Mouse (Mus musculus) CH12.LX (cell line): Measurements from ENCODE around the gene Prkce. TPM values are rescaled to one million over a fixed set of nuclear protein-coding genes. Genes with fewer than 3 reads are reported as not detected.

Experiments
- DNase-seq: peaks from one replicate; pipeline ENCODE4 v3.0.0-alpha.2; 2013; ENCODE audit errors: extremely low read depth
- H3K27ac ChIP-seq: 2 replicates; pipeline ENCODE4 v1.5.1; 2012; ENCODE audit warnings: low read depth, mild to moderate bottlenecking, control low read depth, moderate library complexity; ENCODE audit not compliant: insufficient read depth
- H3K27me3 ChIP-seq: replicated peaks from 2 replicates; pipeline ENCODE3; 2012; ENCODE audit warnings: inconsistent platforms
- H3K36me3 ChIP-seq, 2 experiments: replicated peaks in 1 of 2; 2 replicates each; pipeline versions ENCODE3 to v1.6.1; 2012; ENCODE audit warnings: inconsistent platforms in 1 of 2, low read length in 1 of 2, mild to moderate bottlenecking in 1 of 2, mixed read lengths in 1 of 2, moderate library complexity in 1 of 2; ENCODE audit not compliant: control insufficient read depth in 1 of 2, insufficient read depth in 1 of 2
- H3K4me1 ChIP-seq, 2 experiments: 2 replicates each; pipeline ENCODE4 v1.6.1; 2012; ENCODE audit warnings: inconsistent platforms in 1 of 2, moderate library complexity in 1 of 2; ENCODE audit not compliant: insufficient read depth in 2 of 2, control insufficient read depth in 1 of 2
- H3K4me2 ChIP-seq: 2 replicates; pipeline ENCODE4 v1.6.1; 2012; ENCODE audit warnings: low read depth, mild to moderate bottlenecking, control low read depth; ENCODE audit not compliant: poor library complexity, insufficient read depth, severe bottlenecking
- H3K4me3 ChIP-seq, 3 experiments: fragments of 150-350 bp in 1 of 3; sonication (generic) in 1 of 3; replicated peaks in 1 of 3; 2 replicates each; pipeline versions ENCODE3 to v1.5.1; 2011 to 2012; ENCODE audit warnings: low read depth in 2 of 3, low read length in 2 of 3, mild to moderate bottlenecking in 2 of 3, moderate library complexity in 2 of 3, control low read depth in 1 of 3, improper control_type of control experiment in 1 of 3, inconsistent platforms in 1 of 3, mixed read lengths in 1 of 3; ENCODE audit not compliant: poor library complexity in 1 of 3
- H3K79me2 ChIP-seq: replicated peaks from 2 replicates; pipeline ENCODE4 v1.6.1; 2012; ENCODE audit warnings: mild to moderate bottlenecking, moderate library complexity; ENCODE audit not compliant: control insufficient read depth, poor library complexity, insufficient read depth, severe bottlenecking; ENCODE audit errors: extremely low read depth
- H3K9ac ChIP-seq: 2 replicates; pipeline ENCODE4 v1.6.1; 2012; ENCODE audit warnings: low read depth, mild to moderate bottlenecking, control low read depth, moderate library complexity; ENCODE audit not compliant: insufficient read depth
- H3K9me3 ChIP-seq: replicated peaks from 2 replicates; pipeline ENCODE3; 2012; ENCODE audit warnings: low read length, inconsistent platforms, mixed read lengths
- BHLHE40 ChIP-seq: IDR thresholded peaks from 2 replicates; pipeline ENCODE4 v1.6.1; 2011; ENCODE audit warnings: mild to moderate bottlenecking, low read depth, low read length, improper control_type of control experiment
- CHD1 ChIP-seq: IDR thresholded peaks from 2 replicates; pipeline ENCODE4 v1.6.1; 2012; ENCODE audit warnings: low read depth, low read length, improper control_type of control experiment, inconsistent platforms
- CHD2 ChIP-seq: IDR thresholded peaks from 2 replicates; pipeline ENCODE4 v1.6.1; 2011; ENCODE audit warnings: low read length, improper control_type of control experiment
- ELF1 ChIP-seq: IDR thresholded peaks from 2 replicates; pipeline ENCODE4 v1.6.1; 2014; ENCODE audit warnings: low read depth, mild to moderate bottlenecking, inconsistent platforms, low read length, improper control_type of control experiment
- EP300 ChIP-seq: IDR thresholded peaks from 2 replicates; pipeline ENCODE4 v1.6.1; 2011; ENCODE audit warnings: low read length, improper control_type of control experiment
- GABPA ChIP-seq: IDR thresholded peaks from 2 replicates; pipeline ENCODE4 v1.6.1; 2012; ENCODE audit warnings: low read depth, low read length, improper control_type of control experiment, inconsistent platforms; ENCODE audit not compliant: insufficient replicate concordance
- JUN ChIP-seq: IDR thresholded peaks from 2 replicates; pipeline ENCODE4 v1.6.1; 2011; ENCODE audit warnings: low read depth, mild to moderate bottlenecking, low read length, improper control_type of control experiment, moderate library complexity; ENCODE audit not compliant: insufficient read depth
- JUND ChIP-seq: conservative IDR thresholded peaks from 2 replicates; pipeline ENCODE4 v1.6.1; 2011; ENCODE audit warnings: low read depth, low read length, improper control_type of control experiment
- KAT2A ChIP-seq: IDR thresholded peaks from 2 replicates; pipeline ENCODE4 v1.6.1; 2012; ENCODE audit warnings: low read length, improper control_type of control experiment, inconsistent platforms; ENCODE audit not compliant: insufficient replicate concordance
- MAFK ChIP-seq: IDR thresholded peaks from 2 replicates; pipeline ENCODE4 v1.6.1; 2011; ENCODE audit warnings: low read length, improper control_type of control experiment; ENCODE audit not compliant: insufficient replicate concordance
- MAZ ChIP-seq: IDR thresholded peaks from 2 replicates; pipeline ENCODE4 v1.6.1; 2012; ENCODE audit warnings: low read depth, mild to moderate bottlenecking, inconsistent platforms, low read length, improper control_type of control experiment, moderate library complexity
- MEF2A ChIP-seq: IDR thresholded peaks from 2 replicates; pipeline ENCODE4 v1.6.1; 2014; ENCODE audit warnings: low read depth, mild to moderate bottlenecking, inconsistent platforms, low read length, improper control_type of control experiment, borderline replicate concordance
- MXI1 ChIP-seq: IDR thresholded peaks from 2 replicates; pipeline ENCODE4 v1.6.1; 2011; ENCODE audit warnings: mild to moderate bottlenecking, low read depth, low read length, improper control_type of control experiment
- MYC ChIP-seq: IDR thresholded peaks from 2 replicates; pipeline ENCODE4 v1.6.1; 2011; ENCODE audit warnings: low read depth, mild to moderate bottlenecking, improper control_type of control experiment, low read length
- NRF1 ChIP-seq: IDR thresholded peaks from 2 replicates; pipeline ENCODE4 v1.6.1; 2014; ENCODE audit warnings: low read depth, mild to moderate bottlenecking, inconsistent platforms, low read length, improper control_type of control experiment, moderate library complexity
- POLR2AphosphoS2 ChIP-seq: IDR thresholded peaks from 2 replicates; pipeline ENCODE4 v1.6.1; 2011; ENCODE audit warnings: low read depth, low read length, improper control_type of control experiment
- RAD21 ChIP-seq: IDR thresholded peaks from 2 replicates; pipeline ENCODE4 v1.6.1; 2011; ENCODE audit warnings: low read depth, mild to moderate bottlenecking, low read length, improper control_type of control experiment, moderate library complexity
- RCOR1 ChIP-seq: conservative IDR thresholded peaks from 2 replicates; pipeline ENCODE4 v1.6.1; 2012; ENCODE audit warnings: low read depth, mild to moderate bottlenecking, inconsistent platforms, low read length, improper control_type of control experiment
- SMC3 ChIP-seq: IDR thresholded peaks from 2 replicates; pipeline ENCODE4 v1.6.1; 2011; ENCODE audit warnings: low read depth, low read length, improper control_type of control experiment
- TBP ChIP-seq: conservative IDR thresholded peaks from 2 replicates; pipeline ENCODE4 v1.6.1; 2011; ENCODE audit warnings: low read depth, low read length, improper control_type of control experiment
- USF1 ChIP-seq: IDR thresholded peaks from 2 replicates; pipeline ENCODE4 v1.6.1; 2014; ENCODE audit warnings: low read depth, mild to moderate bottlenecking, inconsistent platforms, low read length, improper control_type of control experiment
- USF2 ChIP-seq: conservative IDR thresholded peaks from 2 replicates; pipeline ENCODE4 v1.6.1; 2011; ENCODE audit warnings: low read depth, low read length, improper control_type of control experiment
- ZC3H11A ChIP-seq: IDR thresholded peaks from 2 replicates; pipeline ENCODE4 v1.6.1; 2012; ENCODE audit warnings: low read depth, mild to moderate bottlenecking, inconsistent platforms, low read length, improper control_type of control experiment
- ZKSCAN1 ChIP-seq: IDR thresholded peaks from 2 replicates; pipeline ENCODE4 v1.6.1; 2012; ENCODE audit warnings: low read depth, inconsistent platforms, low read length, improper control_type of control experiment, borderline replicate concordance
- dilution Hi-C: fragments of 300-500 bp; cut with MboI; formaldehyde crosslinking; loops from 2 replicates; pipeline ENCODE4 v1.14.3; 2020; ENCODE audit warnings: low sequenced_read_pairs; ENCODE audit not compliant: extremely low pct_unique_long_range_greater_than_20kb, extremely low pct_ligation_motif_present
- in situ Hi-C: fragments of 300-500 bp; cut with MboI; formaldehyde crosslinking; loops from 3 replicates; pipeline ENCODE4 v1.14.3; 2019; ENCODE audit warnings: low sequenced_read_pairs, low pct_ligation_motif_present, low pct_unique_long_range_greater_than_20kb, mixed read lengths
- polyA plus RNA-seq: library from polyadenylated mRNA; unstranded; fragments of >175 nt; gene quantifications from 2 replicates; pipeline ENCODE4 v1.2.1, GENCODE M21; 2012; ENCODE audit warnings: low read depth; ENCODE audit not compliant: insufficient read length
- total RNA-seq, 2 experiments: library from RNA; depleted of rRNA; stranded (reverse); fragments of 300-350 nt in 1 of 2; fragments of >200 nt in 1 of 2; gene quantifications; 2 replicates each; pipeline ENCODE4 v1.2.3; 2012 to 2014

Prkce gene
- total and polyA plus RNA-seq, 3 experiments, result 4.1 to 13.2 (median 11.4) TPM

GRCm38 (mm10) chr17:86393191-86393590 lies 225.6 kb downstream of the Prkce start:
- in situ Hi-C loops (no loop called here), dilution Hi-C loops (no loop called here)
- Histone ChIP-seq H3K36me3 (peaks cover 0 to 12% of the 10 kb centered on the region in 2 experiments), H3K4me1 (peaks cover 15 to 68% of the 10 kb centered on the region in 2 experiments), H3K9ac (no peak overlapping the region), H3K27me3 (no peaks in the 10 kb centered on the region), H3K4me3 (no peak overlapping the region), H3K79me2 (no peaks in the 10 kb centered on the region; the same call in 1 of the 2 replicates)
- DNase-seq, result no peak
- no peak for TF ChIP-seq NRF1
- TF ChIP-seq RCOR1, result no peak
- TF ChIP-seq SMC3, result no peak
- TF ChIP-seq EP300, result no peak
- TF ChIP-seq BHLHE40, result no peak
- TF ChIP-seq USF2, result no peak
- no peak for TF ChIP-seq TBP
- TF ChIP-seq MXI1, result no peak
- no peak for TF ChIP-seq CHD1
- no peak for TF ChIP-seq RAD21
- TF ChIP-seq JUND, result no peak
- no peak for TF ChIP-seq GABPA
- TF ChIP-seq ZC3H11A, result no peak
- no peak for TF ChIP-seq MAZ
- TF ChIP-seq MAFK, result no peak
- no peak for TF ChIP-seq CHD2
- no peak for TF ChIP-seq MYC
- TF ChIP-seq ZKSCAN1, result no peak
- TF ChIP-seq, all 38 proteins: peak for 0
- Histone ChIP-seq H3K27ac (no peak overlapping the region), H3K9me3 (no peaks in the 10 kb centered on the region), H3K4me2 (no peak overlapping the region)

DNA sequence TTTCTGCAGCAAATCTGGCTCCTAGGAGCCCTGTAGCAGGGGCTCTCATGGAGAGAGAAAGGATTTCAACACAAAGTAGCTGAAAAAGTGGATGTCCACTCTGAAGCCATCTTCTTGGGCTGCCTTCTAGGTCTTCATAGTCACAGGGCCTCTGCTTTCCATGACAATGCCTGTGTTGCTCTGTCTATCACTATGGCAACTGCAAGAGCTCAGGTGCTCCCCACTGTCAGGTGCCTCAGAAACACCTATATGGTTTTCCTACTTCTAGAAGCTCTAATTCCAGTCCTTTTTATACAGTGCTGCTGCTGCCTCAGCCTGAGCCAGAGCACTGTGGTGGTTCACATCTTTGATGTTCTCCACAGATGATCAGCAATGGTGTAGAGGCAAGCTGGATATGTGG lies 229.5 kb downstream of the Prkce start:
- Histone ChIP-seq H3K4me1 (peaks cover 30 to 68% of the 10 kb centered on the region in 2 experiments), H3K4me3 (no peak overlapping the region), H3K36me3 (peaks cover 0 to 12% of the 10 kb centered on the region in 2 experiments), H3K79me2 (no peaks in the 10 kb centered on the region; the same call in 1 of the 2 replicates), H3K27ac (no peak overlapping the region), H3K9me3 (peaks cover 2% of the 10 kb centered on the region), H3K9ac (no peak overlapping the region), H3K4me2 (no peak overlapping the region), H3K27me3 (no peaks in the 10 kb centered on the region)
- DNase-seq, result no peak
- in situ Hi-C loops, result no loop called here
- TF ChIP-seq USF1, result no peak
- no peak for TF ChIP-seq USF2
- TF ChIP-seq POLR2AphosphoS2, result no peak
- no peak for TF ChIP-seq KAT2A
- no peak for TF ChIP-seq ELF1
- TF ChIP-seq JUN, result no peak
- no peak for TF ChIP-seq MEF2A
- TF ChIP-seq CHD1, result no peak
- dilution Hi-C loops, result no loop called here
